Mouse (Mus musculus): ENCODE data around the gene Hacd2. TPM values are rescaled to one million over a fixed set of nuclear protein-coding genes. Genes with fewer than 3 reads are reported as not detected.

The Hacd2 gene
- total RNA-seq, 2 experiments from 2014 or later, result 30.4 to 35.9 TPM

Other genes starting within 250 kb of the Hacd2 start
- gene Adcy5, start 132.4 kb downstream of the Hacd2 start, total RNA-seq (2021), result 10 to 100 TPM; 78.7 to 83.5 TPM